Mouse (Mus musculus): ENCODE results near the gene Slc26a10. TPM values are rescaled to one million over a fixed set of nuclear protein-coding genes. Genes with fewer than 3 reads are reported as not detected.

Slc26a10 gene
- polyA plus RNA-seq, 1 experiment from 2014 or later = 1.1 TPM

DNA sequence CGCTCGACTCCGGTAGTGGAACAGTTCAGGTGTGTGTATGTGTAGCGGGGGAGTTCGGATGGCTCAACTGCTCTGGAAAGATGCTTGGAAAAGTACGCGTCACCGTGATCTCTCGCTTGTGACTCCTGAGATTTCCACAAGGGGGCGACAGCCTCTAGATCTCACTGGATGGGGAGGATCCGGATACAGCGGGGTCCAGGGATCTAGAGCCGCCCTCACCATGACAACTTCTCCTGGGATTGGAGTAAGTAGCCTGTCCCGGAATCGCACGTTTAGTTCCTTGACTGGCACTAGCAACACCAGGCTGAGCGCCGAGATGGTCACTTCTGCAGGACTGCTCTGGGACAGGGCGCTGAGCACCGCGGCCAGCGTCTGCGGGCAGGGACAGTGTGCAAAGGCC is 2.7 kb downstream of the Slc26a10 start:
- Histone ChIP-seq H3K36me3 (no peaks in the 10 kb centered on the region), H3K27ac (no peak overlapping the region), H3K9ac (no peak overlapping the region), H3K27me3 (replicated peaks) (peaks cover 57% of the 10 kb centered on the region), H3K4me1 (peaks cover 26% of the 10 kb centered on the region), H3K4me2 (peak overlapping the region; percentile 57), H3K4me3 (replicated peaks) (peak overlapping the region; percentile 32), H3K9me3 (no peaks in the 10 kb centered on the region)
- peak; percentile 45; the same call in 1 of the 2 replicates for ATAC-seq (ENCODE audit: insufficient read depth, low FRiP score, low read depth)
- 1% methylated on average over 23 of the region's 23 CpGs for WGBS

GRCm38 (mm10) chr10:127177235-127177634 is 3.2 kb downstream of the Slc26a10 start:
- no peak for ATAC-seq (ENCODE audit: insufficient read depth, low FRiP score, low read depth)
- peaks cover 26% of the 10 kb centered on the region for H3K4me1 ChIP-seq
- no peak overlapping the region for H3K9ac ChIP-seq
- H3K36me3 ChIP-seq = no peaks in the 10 kb centered on the region
- H3K4me2 ChIP-seq = peak overlapping the region; percentile 57; the same call in 1 of the 2 replicates
- no peaks in the 10 kb centered on the region for H3K9me3 ChIP-seq
- no peak overlapping the region for H3K4me3 ChIP-seq (replicated peaks)
- H3K27me3 ChIP-seq (replicated peaks) = peaks cover 56% of the 10 kb centered on the region
- WGBS = 32% methylated on average over 9 of the region's 9 CpGs
- H3K27ac ChIP-seq = no peak overlapping the region

GRCm38 (mm10) chr10:127176756-127177155 is 3.7 kb downstream of the Slc26a10 start:
- Histone ChIP-seq H3K27me3 (replicated peaks) (peaks cover 55% of the 10 kb centered on the region), H3K4me1 (peaks cover 26% of the 10 kb centered on the region), H3K4me2 (0 out of 2 replicates have a peak overlapping the region, but pooled peaks have one; percentile 8), H3K4me3 (replicated peaks) (no peak overlapping the region), H3K9me3 (no peaks in the 10 kb centered on the region), H3K27ac (no peak overlapping the region), H3K36me3 (no peaks in the 10 kb centered on the region), H3K9ac (no peak overlapping the region)
- ATAC-seq (ENCODE audit: insufficient read depth, low FRiP score, low read depth) = no peak
- 11% methylated on average over 7 of the region's 7 CpGs for WGBS

GRCm38 (mm10) chr10:127176228-127176627 is 4.2 kb downstream of the Slc26a10 start:
- no peak overlapping the region for H3K27ac ChIP-seq
- H3K9ac ChIP-seq = no peak overlapping the region
- WGBS = 48% methylated on average over 3 of the region's 3 CpGs
- H3K27me3 ChIP-seq (replicated peaks) = peaks cover 57% of the 10 kb centered on the region
- ATAC-seq (ENCODE audit: insufficient read depth, low FRiP score, low read depth) = no peak
- no peaks in the 10 kb centered on the region for H3K9me3 ChIP-seq
- H3K4me3 ChIP-seq (replicated peaks) = no peak overlapping the region
- no peak overlapping the region for H3K4me2 ChIP-seq
- no peaks in the 10 kb centered on the region for H3K36me3 ChIP-seq
- H3K4me1 ChIP-seq = peaks cover 26% of the 10 kb centered on the region

DNA sequence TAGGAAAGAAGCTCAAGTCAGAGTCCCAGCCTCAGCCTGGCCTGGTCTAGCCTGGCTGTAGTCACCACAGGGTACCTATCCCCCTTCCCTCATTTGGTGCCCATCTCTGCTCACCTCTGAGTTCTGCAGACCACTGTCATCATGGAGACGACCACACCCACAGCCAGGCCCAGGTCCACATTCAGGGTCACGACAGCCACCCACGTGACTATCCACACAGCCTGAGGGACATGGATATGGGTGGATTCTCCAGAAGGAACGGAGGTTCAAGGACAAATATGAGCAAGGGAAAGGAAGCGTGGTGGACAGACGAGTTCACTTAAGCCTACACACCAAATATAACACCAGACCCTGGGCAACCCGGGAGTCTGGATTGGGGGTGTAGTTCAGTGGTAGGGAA is 6.3 kb downstream of the Slc26a10 start:
- no peak overlapping the region for H3K9ac ChIP-seq
- 86% methylated on average over 7 of the region's 7 CpGs for WGBS
- peaks cover 30% of the 10 kb centered on the region for H3K4me1 ChIP-seq
- no peak overlapping the region for H3K4me3 ChIP-seq (replicated peaks)
- no peak overlapping the region for H3K4me2 ChIP-seq
- no peak for ATAC-seq (ENCODE audit: insufficient read depth, low FRiP score, low read depth)
- H3K27ac ChIP-seq = no peak overlapping the region
- H3K9me3 ChIP-seq = no peaks in the 10 kb centered on the region
- H3K27me3 ChIP-seq (replicated peaks) = peaks cover 50% of the 10 kb centered on the region
- no peaks in the 10 kb centered on the region for H3K36me3 ChIP-seq

DNA sequence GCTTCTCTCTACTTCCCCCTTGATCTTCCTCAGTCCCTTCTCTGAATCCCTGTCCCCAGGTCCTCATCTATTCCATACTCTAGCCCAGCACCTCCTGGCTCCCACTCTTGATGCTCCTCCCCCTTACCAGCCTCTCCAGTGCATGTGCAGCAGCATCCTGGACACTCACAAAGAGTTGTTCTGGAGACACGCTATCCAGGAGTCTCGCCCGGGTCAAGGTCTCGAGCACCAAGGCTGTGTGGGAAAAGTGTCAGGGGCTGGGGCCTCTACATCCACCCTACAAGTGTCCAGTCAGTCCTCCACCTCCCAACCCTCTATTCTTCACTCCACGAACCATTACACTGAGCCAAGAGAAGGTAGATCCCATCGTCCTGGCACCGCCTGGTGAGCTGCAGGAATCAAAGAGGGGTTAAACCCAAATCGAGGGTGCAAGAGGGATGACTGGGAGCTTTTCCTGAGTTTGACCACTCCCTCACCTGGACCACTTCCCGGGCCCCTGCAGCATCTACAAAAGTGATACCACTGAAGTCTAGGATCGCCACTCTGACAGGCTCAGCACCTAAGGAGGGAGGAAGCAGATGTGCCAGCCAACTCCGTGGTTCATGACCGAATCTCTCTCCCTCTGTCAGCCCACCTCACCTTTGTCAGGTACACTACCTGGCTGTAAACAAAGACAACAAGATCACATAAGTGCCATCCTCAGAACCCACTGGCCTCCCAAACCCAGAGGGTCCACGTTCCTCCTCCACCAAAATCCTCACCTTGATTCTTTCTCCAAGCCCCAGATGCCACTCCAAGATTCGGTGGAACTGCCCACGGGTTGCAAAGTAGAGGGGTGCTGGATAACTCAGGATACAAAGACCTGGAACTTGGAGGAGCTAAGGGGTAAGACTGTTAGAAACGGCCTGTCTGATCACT is 7.0 kb downstream of the Slc26a10 start:
- Histone ChIP-seq H3K36me3 (no peaks in the 10 kb centered on the region), H3K4me3 (replicated peaks) (no peak overlapping the region), H3K4me2 (no peak overlapping the region), H3K27me3 (replicated peaks) (peaks cover 45% of the 10 kb centered on the region), H3K9ac (no peak overlapping the region), H3K4me1 (peaks cover 26% of the 10 kb centered on the region), H3K9me3 (no peaks in the 10 kb centered on the region), H3K27ac (no peak overlapping the region)
- no peak for ATAC-seq (ENCODE audit: insufficient read depth, low FRiP score, low read depth)
- WGBS = 83% methylated on average over 16 of the region's 16 CpGs

DNA sequence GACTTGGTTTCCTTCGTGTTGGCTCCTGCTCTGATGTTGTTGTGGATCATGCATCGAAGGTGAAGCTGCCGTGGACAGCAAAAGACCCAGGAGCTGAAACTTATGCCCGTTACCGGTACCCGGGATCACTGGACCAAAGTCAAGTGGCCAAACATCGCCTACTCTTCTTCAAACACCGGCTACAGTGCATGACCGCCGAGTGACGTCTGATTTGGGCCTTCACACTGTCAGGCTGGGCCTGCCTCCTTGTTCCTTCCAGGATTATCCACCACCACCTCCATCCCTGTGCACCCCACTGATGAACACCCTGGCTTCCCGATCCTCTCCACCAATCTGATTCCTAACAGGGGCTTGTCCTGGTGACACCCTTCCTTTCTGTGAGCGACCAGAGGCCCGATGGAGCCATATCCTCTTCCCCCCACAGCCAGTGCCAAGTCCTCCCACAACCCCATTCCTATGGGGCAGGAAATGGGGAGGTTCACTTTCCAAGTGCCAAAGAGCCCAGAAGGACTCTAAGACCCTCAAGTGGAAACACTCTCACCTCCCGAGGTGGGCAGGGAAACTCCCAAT is 8.7 kb downstream of the Slc26a10 start:
- Histone ChIP-seq H3K27me3 (replicated peaks) (peaks cover 50% of the 10 kb centered on the region), H3K4me2 (no peak overlapping the region), H3K36me3 (no peaks in the 10 kb centered on the region), H3K4me3 (replicated peaks) (no peak overlapping the region), H3K27ac (no peak overlapping the region), H3K9ac (no peak overlapping the region), H3K9me3 (no peaks in the 10 kb centered on the region), H3K4me1 (peaks cover 16% of the 10 kb centered on the region)
- no peak for ATAC-seq (ENCODE audit: insufficient read depth, low FRiP score, low read depth)
- 88% methylated on average over 15 of the region's 15 CpGs for WGBS

DNA sequence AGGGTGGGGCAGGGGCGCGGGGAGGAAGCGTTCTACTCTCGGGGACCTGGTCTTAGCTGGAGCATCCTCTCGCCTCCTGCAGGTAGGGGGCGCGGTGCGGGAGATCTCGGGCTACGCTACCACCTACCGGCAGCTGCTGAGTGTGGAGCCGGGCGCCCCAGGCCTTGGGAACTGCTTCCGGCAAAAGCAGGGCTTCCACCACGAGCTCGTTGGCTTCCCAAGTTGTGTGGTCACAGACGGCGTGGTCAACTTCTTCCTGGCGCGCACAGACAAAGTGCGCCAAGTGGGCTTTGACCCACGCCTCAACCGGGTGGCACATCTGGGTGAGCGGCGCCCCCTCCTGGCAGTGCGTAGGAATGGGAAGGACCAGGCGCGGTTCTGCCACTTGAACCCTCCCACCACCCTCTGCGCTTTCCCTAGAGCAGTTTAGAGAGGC is 9.6 kb downstream of the Slc26a10 start:
- peak; percentile 34; the same call in 1 of the 2 replicates for ATAC-seq (ENCODE audit: insufficient read depth, low FRiP score, low read depth)
- WGBS = 1% methylated on average over 29 of the region's 29 CpGs
- Histone ChIP-seq H3K4me1 (peaks cover 22% of the 10 kb centered on the region), H3K4me2 (peak overlapping the region; percentile 75), H3K9ac (no peak overlapping the region), H3K27me3 (replicated peaks) (peaks cover 49% of the 10 kb centered on the region), H3K27ac (no peak overlapping the region), H3K9me3 (no peaks in the 10 kb centered on the region), H3K4me3 (replicated peaks) (peak overlapping the region; percentile 33), H3K36me3 (no peaks in the 10 kb centered on the region)

DNA sequence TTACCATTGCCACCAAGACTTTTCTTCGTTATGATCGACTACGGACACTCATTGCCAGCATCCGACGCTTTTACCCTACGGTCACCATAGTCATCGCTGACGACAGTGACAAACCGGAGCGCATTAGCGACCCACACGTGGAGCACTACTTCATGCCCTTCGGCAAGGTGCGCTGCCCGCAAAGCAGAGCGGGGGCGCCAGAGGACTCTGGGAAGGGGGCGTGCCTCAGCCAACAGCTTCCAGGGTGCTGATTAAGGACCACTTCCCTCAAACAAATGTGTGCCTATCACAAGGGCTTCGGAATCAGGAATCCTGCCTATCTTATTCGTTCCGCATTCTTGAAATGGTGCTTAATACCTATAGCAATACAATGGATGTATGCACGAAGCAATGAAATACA is 10.4 kb downstream of the Slc26a10 start:
- Histone ChIP-seq H3K27me3 (replicated peaks) (peaks cover 50% of the 10 kb centered on the region), H3K27ac (no peak overlapping the region), H3K36me3 (no peaks in the 10 kb centered on the region), H3K4me2 (peak overlapping the region; percentile 75), H3K9ac (no peak overlapping the region), H3K9me3 (no peaks in the 10 kb centered on the region), H3K4me3 (replicated peaks) (peak overlapping the region; percentile 33; the same call in 1 of the 2 replicates), H3K4me1 (peaks cover 27% of the 10 kb centered on the region)
- WGBS = 6% methylated on average over 22 of the region's 22 CpGs
- no peak for ATAC-seq (ENCODE audit: insufficient read depth, low FRiP score, low read depth)

DNA sequence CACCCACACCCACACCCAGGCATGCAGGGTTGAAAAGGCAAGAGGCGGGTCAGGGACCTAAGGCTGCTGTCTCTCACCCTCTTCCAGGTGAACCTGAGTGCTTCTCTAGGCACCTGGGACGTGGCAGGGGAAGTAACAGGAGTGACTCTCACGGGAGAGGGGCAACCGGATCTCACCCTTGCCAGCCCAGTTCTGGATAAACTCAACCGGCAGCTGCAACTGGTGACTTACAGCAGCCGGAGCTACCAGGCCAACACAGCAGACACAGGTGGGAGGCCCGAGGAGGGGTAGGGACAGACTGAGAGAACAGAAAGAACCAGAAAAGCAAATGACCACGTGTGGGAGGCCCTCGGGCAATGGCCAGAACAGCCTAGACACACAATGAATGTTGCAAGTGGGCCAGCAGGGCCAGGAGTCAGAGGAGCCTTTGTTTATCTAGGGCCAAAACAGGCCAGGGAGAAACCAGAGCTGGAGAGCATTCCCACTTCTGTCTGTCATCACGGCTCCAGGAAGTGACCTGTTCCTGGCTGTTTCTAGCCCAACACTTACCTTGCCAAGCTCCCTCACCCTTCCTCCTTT is 12.7 kb downstream of the Slc26a10 start:
- ATAC-seq (ENCODE audit: insufficient read depth, low FRiP score, low read depth) = no peak
- peaks cover 58% of the 10 kb centered on the region for H3K27me3 ChIP-seq (replicated peaks)
- WGBS = 31% methylated on average over 10 of the region's 10 CpGs
- peak overlapping the region; percentile 57; the same call in 1 of the 2 replicates for H3K4me3 ChIP-seq (replicated peaks)
- H3K4me1 ChIP-seq = peaks cover 27% of the 10 kb centered on the region
- no peak overlapping the region for H3K9ac ChIP-seq
- H3K36me3 ChIP-seq = no peaks in the 10 kb centered on the region
- H3K27ac ChIP-seq = peak overlapping the region; percentile 8
- no peaks in the 10 kb centered on the region for H3K9me3 ChIP-seq
- H3K4me2 ChIP-seq = peak overlapping the region; percentile 100

GRCm38 (mm10) chr10:127166771-127167613 is 13.5 kb downstream of the Slc26a10 start:
- H3K9me3 ChIP-seq = no peaks in the 10 kb centered on the region
- H3K4me2 ChIP-seq = peak overlapping the region; percentile 100
- peaks cover 55% of the 10 kb centered on the region for H3K27me3 ChIP-seq (replicated peaks)
- H3K36me3 ChIP-seq = no peaks in the 10 kb centered on the region
- 28% methylated on average over 15 of the region's 15 CpGs for WGBS
- H3K4me1 ChIP-seq = peaks cover 27% of the 10 kb centered on the region
- H3K9ac ChIP-seq = no peak overlapping the region
- H3K27ac ChIP-seq = peak overlapping the region; percentile 74
- ATAC-seq (ENCODE audit: insufficient read depth, low FRiP score, low read depth) = no peak
- H3K4me3 ChIP-seq (replicated peaks) = peak overlapping the region; percentile 57
